Mouse (Mus musculus): ENCODE results near the gene Syne3.

Gene Syne3

DNA sequence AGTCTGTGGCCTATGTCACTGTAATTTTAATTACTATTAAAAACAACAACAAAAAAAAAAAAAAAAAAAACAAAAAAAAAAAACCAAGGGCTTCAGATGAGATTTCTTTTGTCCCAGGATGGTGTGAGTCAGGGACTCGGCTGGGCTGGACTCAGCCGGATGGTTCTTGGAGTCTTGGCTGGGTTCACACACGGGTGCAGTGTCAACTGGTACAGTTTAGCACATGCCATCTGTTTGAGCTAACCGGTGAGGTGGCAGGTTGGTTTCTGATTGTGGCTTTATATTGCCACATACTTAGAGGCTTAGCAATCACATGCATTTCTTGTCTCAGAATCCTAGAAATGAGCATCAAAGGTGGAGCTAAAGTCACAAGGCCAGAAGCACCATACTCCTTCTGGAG lies 92.3 kb downstream of the Syne3 start:
- no peak for DNase-seq

DNA sequence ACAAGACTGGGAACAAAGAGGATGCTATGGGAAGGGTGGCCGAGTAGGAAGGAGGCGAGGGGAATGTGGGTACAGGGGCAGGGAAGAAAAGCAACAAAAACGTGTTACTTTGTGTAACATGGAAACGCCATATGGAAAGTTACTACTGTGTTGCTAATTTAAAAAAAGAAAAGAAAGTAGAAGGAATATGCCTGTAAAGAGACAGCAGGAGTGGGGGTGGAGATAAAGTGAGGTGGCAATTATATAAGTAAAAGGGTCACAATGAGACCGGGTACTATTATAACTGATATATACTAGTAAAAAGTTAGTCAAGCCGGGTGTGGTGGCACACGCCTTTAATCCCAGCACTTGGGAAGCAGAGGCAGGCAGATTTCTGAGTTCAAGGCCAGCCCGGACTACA lies 92.8 kb downstream of the Syne3 start:
- no peak for DNase-seq

DNA sequence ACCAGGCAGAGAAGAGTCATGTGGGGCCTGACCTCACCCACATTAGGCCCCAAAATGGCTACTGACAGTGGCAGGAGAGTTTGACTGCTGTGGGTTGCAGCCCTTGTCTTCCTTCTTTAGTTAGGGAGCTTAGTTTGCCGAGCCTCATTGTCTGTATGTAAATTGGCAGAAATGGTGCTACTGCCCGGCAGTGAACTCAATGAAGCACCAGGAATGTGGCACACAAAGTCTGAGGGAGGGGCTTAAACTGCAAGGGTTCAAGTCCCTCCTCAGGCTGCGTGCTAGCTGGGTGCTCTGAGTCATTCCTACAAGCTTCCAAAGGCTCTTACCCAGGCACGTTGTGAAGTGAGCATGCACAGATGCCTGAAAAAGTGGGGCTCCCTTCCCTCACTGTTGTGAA lies 93.9 kb downstream of the Syne3 start:
- no peak for DNase-seq

- DNase-seq: no peak
Measured at GRCm38 (mm10) chr12:104912990-104913389, 96.6 kb downstream of the Syne3 start.

DNA sequence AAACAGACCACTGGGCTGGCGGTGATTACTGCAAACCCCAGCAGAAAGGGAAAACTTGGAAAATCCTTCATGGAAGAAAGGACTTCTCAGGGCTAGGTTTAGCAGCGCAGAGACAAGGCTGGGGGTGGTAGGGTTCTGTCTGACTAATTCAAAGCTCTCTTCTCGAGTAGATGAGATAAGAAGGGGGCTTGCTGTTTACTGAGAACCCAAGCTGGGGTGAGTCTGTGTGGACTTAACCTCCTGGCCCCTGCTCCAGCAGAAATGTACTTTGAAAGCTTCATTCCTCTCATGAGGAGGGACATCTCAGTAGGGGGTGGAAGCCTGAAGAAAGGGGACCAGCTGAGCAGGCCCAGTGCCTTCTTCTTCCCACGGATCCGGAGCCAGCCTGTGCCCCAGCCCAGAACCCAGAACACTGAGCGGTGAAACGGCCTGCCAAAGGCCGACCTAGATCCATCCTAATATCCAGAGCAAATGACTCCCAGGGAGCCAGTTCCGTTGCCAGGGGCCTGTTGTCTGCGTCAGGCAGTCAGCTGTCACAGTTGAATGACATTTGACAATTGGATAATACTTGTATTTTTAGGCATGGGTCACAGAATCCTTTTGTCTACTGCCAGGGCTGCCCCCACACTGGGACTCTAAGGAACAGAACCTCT lies 97.2 kb downstream of the Syne3 start:
- DNase-seq: no peak

GRCm38 (mm10) chr12:104909750-104910149 lies 99.9 kb downstream of the Syne3 start:
- DNase-seq: no peak

DNA sequence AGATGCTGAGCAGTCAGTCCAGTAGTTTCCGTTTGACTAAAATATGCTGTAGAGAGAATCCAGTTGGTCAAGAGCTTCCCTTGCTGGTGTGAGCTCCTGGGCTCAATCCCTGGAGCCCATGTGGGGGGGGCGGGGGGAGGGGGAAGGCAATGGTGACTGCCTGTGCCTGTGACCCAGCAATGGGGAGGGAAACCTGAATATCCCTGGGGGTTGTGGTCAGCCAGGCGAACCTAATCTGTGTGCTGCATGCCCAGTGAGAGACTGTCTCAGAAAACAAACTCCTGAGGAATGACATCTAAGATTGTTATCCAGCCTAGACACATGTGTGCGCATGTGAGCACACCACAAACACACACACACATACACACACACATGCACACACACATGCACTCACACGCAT lies 100.6 kb downstream of the Syne3 start:
- no peak for DNase-seq

DNA sequence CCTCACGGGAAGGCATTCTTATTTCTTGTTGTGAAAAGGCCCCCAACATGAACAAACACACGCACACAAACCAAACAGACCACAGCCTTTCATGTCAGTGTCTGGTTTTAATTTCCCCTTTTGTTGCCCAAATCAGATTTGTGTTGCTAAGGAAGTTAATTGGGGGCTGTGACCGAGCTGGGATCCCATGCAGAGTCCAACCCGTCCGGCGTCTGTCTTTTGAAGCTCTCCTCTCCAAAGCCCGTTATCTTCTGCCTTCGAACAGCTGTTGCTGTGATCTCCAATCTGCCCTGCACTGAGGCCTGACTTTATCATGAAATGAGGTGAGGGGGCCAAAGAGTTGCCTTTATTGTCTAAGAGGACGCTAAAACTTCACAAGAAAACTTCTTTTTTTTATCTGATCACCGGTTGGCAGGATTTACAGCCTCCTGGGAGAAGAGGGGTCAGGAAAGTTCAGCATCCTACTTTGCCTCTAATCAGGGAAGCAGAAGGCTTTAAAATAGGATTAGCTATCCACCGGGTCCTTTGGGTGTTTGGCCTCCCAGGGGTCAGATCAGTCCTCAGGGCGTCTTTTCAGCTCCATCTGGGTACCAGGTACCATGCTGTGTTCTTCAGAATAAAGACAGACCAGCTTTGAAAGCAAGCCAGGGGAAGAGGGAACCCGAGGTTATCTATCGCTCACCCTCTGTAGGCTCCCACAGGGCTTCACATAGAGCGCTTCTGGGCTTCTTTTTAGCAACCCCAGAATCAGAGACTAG lies 101.4 kb downstream of the Syne3 start:
- no peak for DNase-seq

GRCm38 (mm10) chr12:104907133-104907532 lies 102.5 kb downstream of the Syne3 start:
- no peak for DNase-seq

DNA sequence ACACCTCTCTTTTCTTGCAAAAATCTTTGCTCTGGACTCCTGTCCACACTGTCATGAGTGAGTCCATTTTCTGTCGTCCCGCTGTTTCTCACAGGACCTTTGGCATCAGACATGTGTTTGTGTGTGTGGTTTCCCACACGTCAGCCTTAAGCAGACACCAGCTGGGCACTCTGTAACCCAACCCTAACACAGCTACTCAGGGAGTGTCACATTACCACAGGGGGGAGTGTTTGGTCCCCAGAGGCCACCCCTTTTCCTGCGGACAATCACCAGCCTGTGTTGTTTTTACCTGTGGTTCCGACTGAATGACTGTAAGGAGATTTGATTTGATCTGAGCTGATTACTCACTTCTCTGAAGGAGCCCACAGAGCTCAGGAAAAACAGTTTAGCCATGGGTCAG lies 105.5 kb downstream of the Syne3 start:
- no peak for DNase-seq

- DNase-seq: no peak
Measured at GRCm38 (mm10) chr12:104902392-104903053, 107.1 kb downstream of the Syne3 start.

DNA sequence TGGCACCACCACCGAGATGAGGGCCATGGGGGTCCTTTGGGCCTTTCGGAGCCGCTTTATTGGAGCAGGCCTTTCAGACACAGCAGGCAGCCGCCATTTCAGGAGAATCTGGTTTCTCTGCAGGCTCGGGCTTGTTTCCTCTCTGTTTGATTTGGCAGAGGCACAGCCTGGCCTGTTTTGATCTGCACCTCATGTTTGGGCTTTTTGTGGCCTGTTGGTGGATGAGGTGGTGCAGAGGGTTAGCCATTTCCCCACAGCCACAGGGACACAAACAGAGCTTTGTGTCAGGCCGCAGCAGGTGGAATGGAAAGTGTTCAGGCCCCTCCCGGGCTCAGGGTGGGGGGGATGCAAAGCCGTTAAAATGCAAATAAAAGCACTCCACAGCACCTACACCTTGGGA lies 108.3 kb downstream of the Syne3 start:
- no peak for DNase-seq

DNA sequence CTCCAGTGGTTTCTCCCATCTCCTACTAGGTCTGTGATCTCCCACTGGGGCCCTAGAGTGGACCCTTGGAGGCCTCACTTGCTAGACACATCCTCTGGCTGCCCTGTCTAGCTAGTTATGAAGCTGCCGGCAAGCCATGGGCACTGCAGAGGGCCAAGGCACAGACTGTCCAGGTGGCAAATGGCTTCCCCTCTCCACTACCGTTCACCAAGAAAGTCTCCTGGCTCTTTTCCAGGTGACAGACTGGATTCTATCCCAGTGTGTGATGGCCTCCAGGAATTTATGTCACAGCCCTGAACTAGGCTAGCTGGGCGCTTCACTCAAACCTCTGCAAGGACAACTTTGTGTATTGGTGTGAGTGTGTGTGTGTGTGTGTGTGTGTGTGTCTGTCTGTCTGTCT lies 109.8 kb downstream of the Syne3 start:
- no peak for DNase-seq

- no peak for DNase-seq
Measured at GRCm38 (mm10) chr12:104899161-104899560, 110.4 kb downstream of the Syne3 start.

DNA sequence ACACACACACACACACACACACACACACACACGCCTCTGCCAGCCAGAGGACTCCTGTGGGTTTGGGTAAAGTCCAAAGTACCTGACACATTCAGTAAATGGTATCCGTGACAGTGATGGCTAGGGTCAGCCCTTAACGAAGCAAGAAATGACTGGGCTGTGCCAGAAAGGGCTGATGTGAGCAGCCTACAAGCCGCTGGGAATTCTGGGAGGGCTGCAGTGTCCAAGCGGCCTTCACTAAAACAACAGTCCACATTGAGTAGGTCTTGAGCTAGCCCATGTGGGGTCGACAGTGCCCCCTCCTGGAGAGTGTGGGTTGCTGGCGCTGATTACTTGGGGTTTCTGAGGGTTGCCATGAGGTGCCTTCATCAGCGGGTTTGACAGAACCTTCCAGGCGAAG lies 110.9 kb downstream of the Syne3 start:
- DNase-seq: peak; percentile 45

DNA sequence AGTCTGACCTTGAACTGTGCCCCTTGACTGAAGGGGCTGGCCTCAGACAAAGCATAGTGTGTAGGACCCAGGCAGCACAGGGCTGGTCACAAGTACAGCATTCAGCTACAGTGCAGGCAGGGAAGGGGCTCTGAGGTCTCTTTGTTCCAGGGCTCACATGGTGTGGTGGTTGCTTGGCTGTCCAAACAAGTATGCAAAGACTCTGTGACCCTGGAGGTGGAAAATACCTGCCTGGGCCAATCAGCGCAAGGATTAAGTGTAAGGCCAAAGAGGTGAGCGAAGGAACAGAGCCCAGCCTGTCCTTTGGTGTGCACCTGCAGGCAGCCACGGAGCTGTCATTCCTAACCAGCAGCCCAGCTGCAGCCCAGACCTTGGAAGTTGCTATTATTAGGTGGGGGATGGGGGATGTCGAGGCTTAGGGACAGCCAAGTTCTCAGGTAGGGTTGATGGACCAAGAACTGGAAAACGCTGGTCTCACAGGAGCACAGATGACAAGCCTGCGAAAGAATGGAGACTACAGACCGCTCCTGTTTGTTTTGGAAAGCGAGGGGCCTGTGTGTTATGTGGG lies 112.5 kb downstream of the Syne3 start:
- no peak for DNase-seq

DNA sequence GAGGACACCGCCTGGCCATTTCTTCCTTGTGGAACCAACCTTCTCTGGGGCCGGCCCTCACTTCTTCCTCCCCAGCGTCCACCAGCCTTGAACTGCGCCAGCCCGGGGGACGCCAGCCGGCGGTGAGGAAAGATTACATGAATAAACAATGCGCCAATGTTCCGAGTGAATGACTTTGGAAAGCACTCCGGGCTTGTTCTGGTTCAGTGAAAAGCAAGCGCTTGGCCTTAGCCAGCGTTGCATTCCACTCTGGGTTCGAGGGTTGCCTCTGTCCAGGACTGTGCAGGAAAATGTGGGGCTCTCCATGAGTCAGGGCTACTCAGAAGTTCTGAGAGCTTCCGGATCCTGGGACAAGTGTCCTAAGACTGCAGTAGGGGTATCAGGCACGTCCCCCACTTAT lies 113.0 kb downstream of the Syne3 start:
- no peak for DNase-seq

GRCm38 (mm10) chr12:104892245-104892644 lies 117.4 kb downstream of the Syne3 start:
- no peak for DNase-seq

DNA sequence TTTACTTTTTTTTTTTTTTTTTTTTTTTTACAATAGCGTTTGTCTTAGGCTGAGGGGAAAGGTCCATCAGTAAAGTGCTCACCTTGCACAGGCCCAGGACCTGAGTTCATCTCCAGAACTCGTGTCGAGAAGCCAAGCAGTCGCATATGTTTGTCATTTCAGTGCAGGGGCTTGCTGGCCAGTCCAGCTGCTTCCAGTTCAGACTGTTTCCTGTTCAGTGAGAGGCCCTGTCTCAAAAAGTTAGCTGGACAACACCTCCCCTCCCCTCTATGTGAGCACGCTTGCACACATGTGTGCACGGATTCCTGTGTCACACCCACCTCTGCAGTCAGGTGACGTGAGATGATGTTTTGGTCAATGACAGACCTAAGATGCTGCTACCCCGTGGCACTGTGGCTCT lies 119.5 kb downstream of the Syne3 start:
- DNase-seq: no peak

DNA sequence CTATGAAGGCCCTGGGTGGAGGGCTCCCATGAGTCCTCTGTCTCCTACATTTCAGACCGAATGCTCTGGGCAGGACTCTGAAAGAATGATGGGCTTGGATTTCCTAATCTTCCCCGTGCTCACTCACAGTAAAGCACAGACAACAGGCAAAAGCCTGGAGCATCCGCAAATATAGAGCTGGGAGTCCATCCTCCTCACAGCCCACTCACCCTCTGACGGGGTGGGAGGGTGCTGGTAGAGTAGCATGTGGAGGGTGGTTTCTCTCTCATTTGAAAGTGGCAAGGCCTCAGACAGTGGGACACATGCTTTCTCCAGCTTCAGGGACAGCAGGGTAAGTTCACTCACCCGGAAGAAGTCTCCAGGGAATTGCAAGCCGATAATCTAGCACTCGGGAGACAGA lies 123.5 kb downstream of the Syne3 start:
- no peak for DNase-seq

DNA sequence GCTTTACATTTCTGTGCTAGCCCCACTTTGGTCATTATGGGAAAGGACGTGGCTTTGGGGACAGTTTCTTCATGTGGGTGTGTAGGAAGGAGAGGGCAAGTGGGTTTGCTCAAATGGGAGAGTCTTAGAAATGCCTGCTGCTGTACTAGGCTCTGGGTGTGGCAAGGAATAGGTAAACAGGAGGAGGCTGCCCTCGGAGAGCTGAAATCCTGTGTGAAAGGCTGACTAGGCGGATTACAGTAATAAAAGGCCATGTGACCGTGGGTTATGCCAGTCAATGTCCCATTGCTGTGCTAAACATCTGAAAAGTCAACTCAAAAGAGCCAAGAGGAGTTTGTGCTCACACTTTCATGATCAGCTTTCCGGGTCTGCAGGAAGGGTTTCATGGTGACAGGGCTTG lies 127.1 kb downstream of the Syne3 start:
- DNase-seq: no peak

DNA sequence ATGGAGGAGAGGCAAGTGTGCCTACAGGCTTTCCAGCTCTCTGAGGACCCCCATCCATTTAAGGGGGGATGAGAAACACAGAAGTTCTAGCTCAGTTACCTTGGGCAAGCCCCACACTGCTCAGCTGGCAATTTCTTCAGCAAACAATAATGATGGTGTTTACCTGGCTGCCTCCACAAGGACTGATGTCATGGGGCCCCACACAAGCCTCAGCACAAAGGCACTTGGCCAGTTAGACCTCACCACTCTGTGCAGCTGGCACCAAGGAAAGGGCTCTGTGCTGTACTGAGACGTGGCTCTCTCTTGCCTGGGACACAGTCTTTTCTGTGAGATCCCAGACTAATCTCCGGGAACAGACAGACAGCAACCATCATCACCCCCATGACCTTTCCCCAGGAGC lies 127.5 kb downstream of the Syne3 start:
- DNase-seq: no peak

- DNase-seq: no peak
Measured at GRCm38 (mm10) chr12:104881518-104882060, 128.0 kb downstream of the Syne3 start.

DNA sequence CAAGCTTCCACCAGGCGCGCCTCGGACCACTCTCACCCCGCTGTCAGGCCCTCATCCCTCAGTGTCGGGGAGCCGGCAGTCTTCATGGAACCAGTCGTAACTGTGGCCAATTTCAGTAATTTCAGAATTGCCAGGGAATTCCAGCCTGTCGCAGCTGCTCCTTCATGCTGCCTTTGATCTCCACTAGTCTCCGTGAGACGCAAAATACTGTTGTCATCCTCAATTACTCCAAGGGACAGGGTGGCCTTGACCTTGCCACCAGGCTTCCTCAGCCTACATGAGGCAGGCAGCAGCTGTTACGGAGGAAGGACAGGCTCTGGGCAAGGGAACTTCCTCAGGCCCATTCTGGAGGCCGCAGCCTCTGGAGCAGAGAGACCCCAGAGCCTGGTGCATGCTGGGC lies 129.2 kb downstream of the Syne3 start:
- no peak for DNase-seq
